In genomic region chr13:97735931-97736330, GRCm38 (mm10) we compare ENCODE assay signal across 27 mouse cellular contexts. TPM values are rescaled to one million over a fixed set of nuclear protein-coding genes. Genes with fewer than 3 reads are reported as not detected.
A peak's percentile ranks its signal among the peaks of the same experiment; 100 is the strongest.
DNase-seq lines count a peak whose midpoint lies in the region; ATAC-seq and TF ChIP-seq lines count a peak whose summit lies in the region.
"Had no signal": no experiment of that assay in that cellular context is flagged by ENCODE, and none has a peak within 500 bp of the region (broad histone marks: within the 10 kb centered on the region; RNA-seq: fewer than 3 reads in every experiment).

No protein-coding gene starts in this region.

- TF ChIP-seq CTCF in MEL (IDR thresholded peaks at IDR 0.05 in 2 of 3, conservative IDR thresholded peaks at IDR 0.05 in 1 of 3; ENCODE audit: control insufficient read depth in 1 of 3, insufficient read depth in 1 of 3, low read depth in 2 of 3, low read length in 3 of 3, poor library complexity in 1 of 3, severe bottlenecking in 1 of 3): no peak
- no peak for TF ChIP-seq CTCF in liver, embryonic 14.5 days (IDR thresholded peaks at IDR 0.05; ENCODE audit: low read depth)

- H3K36me3 ChIP-seq in heart, embryonic 10.5 days: no peaks in the 10 kb centered on the region
- peaks cover 0 to 2% of the 10 kb centered on the region in 2 experiments; a peak in 1 of 4 replicates for H3K36me3 ChIP-seq in MEL (ENCODE audit: control insufficient read depth in 1 of 2, insufficient read depth in 2 of 2, low read length in 2 of 2)
- H3K36me3 ChIP-seq in liver, embryonic 14.5 days (replicated peaks; ENCODE audit: control insufficient read depth, insufficient read depth, low read depth): no peaks in the 10 kb centered on the region
- H3K36me3 ChIP-seq: embryonic facial prominence, embryonic 13.5 days; forebrain, embryonic 12.5 days; heart, embryonic 13.5 days had no signal

- 71% methylated on average over 6 of the region's 6 CpGs for WGBS in heart, embryonic 10.5 days
- 39% methylated on average over 6 of the region's 6 CpGs for WGBS in liver, embryonic 14.5 days (ENCODE audit: insufficient replicate concordance)

- no peaks in the 10 kb centered on the region for H3K4me1 ChIP-seq in heart, embryonic 10.5 days
- H3K4me1 ChIP-seq in MEL (ENCODE audit: control insufficient read depth in 1 of 2, insufficient read depth in 2 of 2, low read length in 2 of 2): peaks cover 0 to 4% of the 10 kb centered on the region in 2 experiments; a peak in 2 of 4 replicates
- peaks cover 12 to 19% of the 10 kb centered on the region in 2 experiments for H3K4me1 ChIP-seq in liver, embryonic 14.5 days (replicated peaks; ENCODE audit: control insufficient read depth in 2 of 2, insufficient read depth in 2 of 2, low read length in 1 of 2)
- H3K4me1 ChIP-seq: embryonic facial prominence, embryonic 13.5 days; forebrain, embryonic 12.5 days had no signal

- peak; percentile 53 for DNase-seq in heart, adult 11 months
- DNase-seq in heart, embryonic 10.5 days (ENCODE audit: low spot score): no peak
- peak; percentile 26 for DNase-seq in MEL (ENCODE audit: low read depth, low spot score)
- DNase-seq in liver, embryonic 14.5 days (ENCODE audit: low read depth in 3 of 3, low spot score in 3 of 3): peak in 1 of 3 experiments; percentile 4
- DNase-seq in adrenal gland, postnatal 4 days (ENCODE audit: low spot score in 2 of 2): no peak
- DNase-seq in cerebellum, postnatal 10 days: no peak
- no peak for DNase-seq in cerebellum, adult 9-11 months
- DNase-seq: adrenal gland, adult 2 months; adrenal gland, postnatal 14 days; cerebellum, adult 11-12 months; cerebellum, adult 8-10 months; cerebellum, postnatal 25 days; gastrocnemius, adult 2 months; gastrocnemius, postnatal 14 days; heart, adult 18-20 months; heart, postnatal 14 days; heart, postnatal 4 days had no signal

- no peak overlapping the region for H3K4me2 ChIP-seq in liver, embryonic 14.5 days (ENCODE audit: low read depth)
- H3K4me2 ChIP-seq: embryonic facial prominence, embryonic 13.5 days; forebrain, embryonic 12.5 days; heart, embryonic 13.5 days; hindbrain, embryonic 14.5 days had no signal

- no peaks in the 10 kb centered on the region for H3K9me3 ChIP-seq in heart, embryonic 10.5 days
- H3K9me3 ChIP-seq in MEL (replicated peaks; ENCODE audit: insufficient read depth, low read length): no peaks in the 10 kb centered on the region
- H3K9me3 ChIP-seq in liver, embryonic 14.5 days (ENCODE audit: control insufficient read depth, low read length): no peaks in the 10 kb centered on the region
- H3K9me3 ChIP-seq: embryonic facial prominence, embryonic 13.5 days; forebrain, embryonic 12.5 days; heart, embryonic 13.5 days had no signal

- no peak for TF ChIP-seq POLR2A in MEL (IDR thresholded peaks at IDR 0.05; ENCODE audit: control insufficient read depth in 1 of 2, insufficient read depth in 1 of 2, low read depth in 1 of 2, low read length in 2 of 2, poor library complexity in 1 of 2)

- no peak overlapping the region for H3K27ac ChIP-seq in heart, embryonic 10.5 days
- H3K27ac ChIP-seq in MEL (ENCODE audit: control insufficient read depth, low read depth, low read length): no peak overlapping the region
- H3K27ac ChIP-seq in liver, embryonic 14.5 days: no peak overlapping the region
- H3K27ac ChIP-seq: embryonic facial prominence, embryonic 13.5 days; forebrain, embryonic 12.5 days; gastrocnemius, adult 2 months; heart, embryonic 13.5 days; hindbrain, embryonic 14.5 days; hindbrain, postnatal 0 days had no signal

- H3K27me3 ChIP-seq in heart, embryonic 10.5 days (ENCODE audit: insufficient read depth, poor library complexity, severe bottlenecking): no peaks in the 10 kb centered on the region
- no peaks in the 10 kb centered on the region for H3K27me3 ChIP-seq in MEL (ENCODE audit: control insufficient read depth in 1 of 2, insufficient read depth in 2 of 2, low read length in 2 of 2)
- no peaks in the 10 kb centered on the region for H3K27me3 ChIP-seq in liver, embryonic 14.5 days (ENCODE audit: control insufficient read depth, insufficient read depth, low read length)
- H3K27me3 ChIP-seq: embryonic facial prominence, embryonic 13.5 days; forebrain, embryonic 12.5 days; heart, embryonic 13.5 days; Patski had no signal

- ATAC-seq in liver, embryonic 14.5 days (ENCODE audit: insufficient read depth): peak; percentile 76
- peak; percentile 75 for ATAC-seq in megakaryocyte progenitor cell, adult 5-6 weeks (replicated peaks; ENCODE audit: poor library complexity)
- ATAC-seq: forebrain, embryonic 16.5 days; hindbrain, postnatal 0 days; inflammation-experienced regulatory T-cells, adult 6 months; Patski had no signal

- TF ChIP-seq EP300 in MEL (IDR thresholded peaks at IDR 0.05; ENCODE audit: low read depth in 1 of 2, low read length in 2 of 2): peak in 1 of 2 experiments; percentile 28; a peak in 1 of 4 replicates
- TF ChIP-seq EP300 in liver, embryonic 14.5 days (IDR thresholded peaks at IDR 0.05; ENCODE audit: low read depth): peak; percentile 44

- no peaks in the 10 kb centered on the region for H3K79me2 ChIP-seq in MEL (ENCODE audit: control insufficient read depth, insufficient read depth, low read length, poor library complexity)

- TF ChIP-seq RAD21 in MEL (IDR thresholded peaks at IDR 0.05; ENCODE audit: low read depth, low read length): no peak

- H3K4me3 ChIP-seq in heart, embryonic 10.5 days: no peak overlapping the region
- H3K4me3 ChIP-seq in MEL (ENCODE audit: control insufficient read depth in 1 of 2, insufficient read depth in 1 of 2, low read depth in 2 of 2, low read length in 2 of 2): no peak overlapping the region
- no peak overlapping the region for H3K4me3 ChIP-seq in liver, embryonic 14.5 days (ENCODE audit: insufficient read depth in 1 of 2, low read depth in 2 of 2, low read length in 2 of 2)
- H3K4me3 ChIP-seq: embryonic facial prominence, embryonic 13.5 days; erythroblast, embryonic 14.5 days; forebrain, embryonic 12.5 days; gastrocnemius, adult 2 months; heart, embryonic 13.5 days had no signal

- no peak overlapping the region for H3K9ac ChIP-seq in MEL (ENCODE audit: control insufficient read depth, low read depth, low read length, poor library complexity, severe bottlenecking)
- no peak overlapping the region for H3K9ac ChIP-seq in liver, embryonic 14.5 days (replicated peaks)
- H3K9ac ChIP-seq: embryonic facial prominence, embryonic 13.5 days; forebrain, embryonic 12.5 days; heart, embryonic 13.5 days; hindbrain, embryonic 14.5 days had no signal

TF ChIP-seq in MEL, 35 proteins besides CTCF, POLR2A, EP300 and RAD21:
- no peak for TF ChIP-seq UBTF (IDR thresholded peaks at IDR 0.05; ENCODE audit: borderline replicate concordance, insufficient read depth, low read depth, low read length)
- 0 out of 2 replicates have a peak, but pooled peaks have one; percentile 10 for TF ChIP-seq GATA1 (IDR thresholded peaks at IDR 0.05; ENCODE audit: low read depth, low read length)

RNA-seq across cellular contexts. Expression of gene Gm10260, which starts 24.5 kb away (rescaled TPM):
- polyA plus RNA-seq in heart, embryonic 10.5 days (2016; fragmentation: Nextera tagmentation; extraction: Ambion mirVana): 2.8 and 5.4 TPM in 2 replicates
- 3,860 and 4,123 TPM in 2 replicates for total RNA-seq in MEL (2012; rRNA removed)
- 1,000 to 10,000 TPM in 1 of 2 experiments, 100 to 1,000 TPM in 1; 409 to 3,111 TPM for polyA plus RNA-seq in MEL (2012; ENCODE audit: insufficient read depth in 1 of 2, insufficient read length in 2 of 2, low read depth in 1 of 2, low replicate concordance in 2 of 2, missing spikeins in 1 of 2)
- polyA plus RNA-seq in liver, embryonic 14.5 days (2012; rRNA removed): 3.7 and 29.6 TPM in 2 replicates
- 0.99 and 2.3 TPM in 2 replicates for polyA plus RNA-seq in liver, embryonic 14.5 days (2014; fragmentation: Nextera tagmentation; extraction: Ambion mirVana)
- total RNA-seq in megakaryocyte progenitor cell, adult 5-6 weeks (2015): 28.1 and 29.0 TPM in 2 replicates
- 32.0 and 32.5 TPM in 2 replicates for total RNA-seq in megakaryocyte progenitor cell, adult 5-6 weeks (2017)
- 100 to 1,000 TPM; 347 to 381 TPM for total RNA-seq in adrenal gland, postnatal 4 days (2021)

Comparison
In these comparisons a context has a peak if more than half of its experiments do, and no peak if none do; other contexts are left out.
1. DNase-seq: peak in heart, adult 11 months (single experiment) and MEL (single experiment); none in heart, embryonic 10.5 days (single experiment), adrenal gland, postnatal 4 days (0 of 2), cerebellum, postnatal 10 days (0 of 2) and cerebellum, adult 9-11 months (single experiment).
2. RNA of gene Gm10260, which starts 24.5 kb away (total RNA-seq): 3,860 to 4,123 TPM in MEL; 347 to 381 TPM in adrenal gland, postnatal 4 days and 28.1 to 32.5 TPM in megakaryocyte progenitor cell, adult 5-6 weeks; every median in the first group is over 10 times any median in the second.